Mouse (Mus musculus): ENCODE data around the gene Tmem233. TPM values are rescaled to one million over a fixed set of nuclear protein-coding genes. Genes with fewer than 3 reads are reported as not detected.

Gene Tmem233
- not detected in 2 replicates for polyA plus RNA-seq (2011; ENCODE audit: insufficient read depth, insufficient read length, low read depth, missing spikeins)

DNA sequence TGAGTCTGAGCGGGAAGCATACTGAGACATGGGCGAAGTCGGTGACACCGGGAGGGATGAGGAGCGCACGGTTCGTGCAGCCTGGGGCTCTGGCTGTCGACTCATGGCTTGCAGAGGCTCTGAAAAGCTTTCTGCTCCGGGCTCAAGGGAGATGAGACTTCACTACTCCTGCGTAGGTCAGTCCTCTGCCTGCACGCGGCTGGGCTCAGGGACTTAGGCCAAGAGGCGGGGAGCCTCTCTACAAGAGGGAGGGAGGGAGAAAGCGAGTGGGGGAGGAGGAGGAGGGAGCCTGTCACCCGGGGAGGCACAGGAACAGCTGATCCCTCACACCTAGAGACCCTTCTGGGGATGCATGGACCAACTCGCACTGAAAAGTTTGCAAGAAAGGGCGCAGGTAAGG is at the start of gene Tmem233:
Gene Tmem233 (minus strand): TSS at position 164 of the 400 bp plus-strand sequence.
- no peak within 1 kb of the TSS for H3K27ac ChIP-seq (ENCODE audit: insufficient read depth, low read length)
- H3K27me3 ChIP-seq (ENCODE audit: control insufficient read depth, insufficient read depth, low read length, poor library complexity, severe bottlenecking) = no peaks in the 10 kb centered on the region
- no peak within 1 kb of the TSS for H3K4me3 ChIP-seq (ENCODE audit: low read depth, low read length)
- no peak within 1 kb of the TSS for H3K9ac ChIP-seq (ENCODE audit: low read depth, poor library complexity, severe bottlenecking)
- no peaks in the 10 kb centered on the region for H3K36me3 ChIP-seq (ENCODE audit: control insufficient read depth, insufficient read depth, low read length, poor library complexity, severe bottlenecking)
- H3K4me1 ChIP-seq (ENCODE audit: control insufficient read depth, insufficient read depth, low read length) = peaks cover 2% of the 10 kb centered on the region
- TF ChIP-seq CTCF (IDR thresholded peaks at IDR 0.05; ENCODE audit: low read depth, low read length) (no peak), POLR2A (IDR thresholded peaks at IDR 0.05; ENCODE audit: insufficient read depth, low read length) (no peak), EP300 (IDR thresholded peaks at IDR 0.05; ENCODE audit: insufficient read depth, low read depth, low read length) (no peak)
- H3K9me3 ChIP-seq (replicated peaks; ENCODE audit: control insufficient read depth, insufficient read depth, low read length, poor library complexity, severe bottlenecking) = no peaks in the 10 kb centered on the region

DNA sequence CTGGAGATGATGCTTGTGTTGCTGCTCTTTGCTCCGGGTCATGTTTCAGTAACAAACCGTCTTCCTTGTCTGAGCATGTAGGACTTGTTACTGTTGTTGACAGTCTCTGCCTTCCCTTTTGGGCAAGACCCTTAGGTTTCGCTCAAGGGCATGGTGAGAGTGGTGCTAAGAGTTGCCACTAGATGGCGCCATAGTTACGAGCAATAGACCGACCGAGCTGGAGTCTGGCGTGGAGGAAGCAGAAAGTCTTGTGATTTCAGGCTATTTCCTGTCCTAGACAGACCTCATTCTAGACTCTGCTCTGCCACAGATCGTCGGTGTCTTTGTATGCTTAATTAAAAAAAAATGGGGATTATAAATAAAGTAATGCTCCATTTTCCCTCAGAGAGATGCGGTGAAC is 40.3 kb upstream of the Tmem233 start:
- H3K27me3 ChIP-seq (ENCODE audit: control insufficient read depth, insufficient read depth, low read length, poor library complexity, severe bottlenecking) = no peaks in the 10 kb centered on the region
- H3K9ac ChIP-seq (ENCODE audit: low read depth, poor library complexity, severe bottlenecking) = peak overlapping the region; percentile 25; the same call in 1 of the 2 replicates
- no peaks in the 10 kb centered on the region for H3K36me3 ChIP-seq (ENCODE audit: control insufficient read depth, insufficient read depth, low read length, poor library complexity, severe bottlenecking)
- H3K4me3 ChIP-seq (ENCODE audit: low read depth, low read length) = peak overlapping the region; percentile 53
- no peaks in the 10 kb centered on the region for H3K9me3 ChIP-seq (replicated peaks; ENCODE audit: control insufficient read depth, insufficient read depth, low read length, poor library complexity, severe bottlenecking)
- H3K4me1 ChIP-seq (ENCODE audit: control insufficient read depth, insufficient read depth, low read length) = peaks cover 2% of the 10 kb centered on the region
- no peak for TF ChIP-seq POLR2A (IDR thresholded peaks at IDR 0.05; ENCODE audit: insufficient read depth, low read length)
- peak; percentile 99 for TF ChIP-seq CTCF (IDR thresholded peaks at IDR 0.05; ENCODE audit: low read depth, low read length)
- 0 out of 2 replicates have a peak, but pooled peaks have one; percentile 52 for TF ChIP-seq EP300 (IDR thresholded peaks at IDR 0.05; ENCODE audit: insufficient read depth, low read depth, low read length)
- no peak overlapping the region for H3K27ac ChIP-seq (ENCODE audit: insufficient read depth, low read length)

DNA sequence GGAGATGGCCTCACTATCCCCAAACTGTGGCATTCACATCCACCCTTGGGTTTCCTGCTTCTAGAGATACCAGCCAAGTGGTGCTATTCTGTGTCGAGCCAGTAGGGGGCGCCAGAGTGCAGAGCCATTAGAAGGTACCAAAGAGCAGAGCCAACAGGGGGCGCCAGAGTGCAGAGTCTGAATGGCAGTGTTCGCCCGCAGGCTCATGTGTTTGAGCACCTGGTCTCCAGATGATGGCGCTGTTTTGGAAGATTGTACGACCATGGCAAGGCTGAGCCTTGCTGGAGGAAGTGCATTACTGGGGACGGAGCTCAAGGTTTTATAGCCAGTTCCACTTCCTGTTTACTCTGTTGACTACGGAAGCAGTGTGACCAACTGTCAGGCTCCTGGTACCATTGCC is 33.5 kb upstream of the Tmem233 start:
- Histone ChIP-seq H3K27me3 (ENCODE audit: control insufficient read depth, insufficient read depth, low read length, poor library complexity, severe bottlenecking) (no peaks in the 10 kb centered on the region), H3K9ac (ENCODE audit: low read depth, poor library complexity, severe bottlenecking) (no peak overlapping the region), H3K9me3 (replicated peaks; ENCODE audit: control insufficient read depth, insufficient read depth, low read length, poor library complexity, severe bottlenecking) (no peaks in the 10 kb centered on the region), H3K4me1 (ENCODE audit: control insufficient read depth, insufficient read depth, low read length) (no peaks in the 10 kb centered on the region), H3K27ac (ENCODE audit: insufficient read depth, low read length) (no peak overlapping the region), H3K4me3 (ENCODE audit: low read depth, low read length) (no peak overlapping the region), H3K36me3 (ENCODE audit: control insufficient read depth, insufficient read depth, low read length, poor library complexity, severe bottlenecking) (no peaks in the 10 kb centered on the region)
- TF ChIP-seq CTCF (IDR thresholded peaks at IDR 0.05; ENCODE audit: low read depth, low read length) (peak; percentile 100), POLR2A (IDR thresholded peaks at IDR 0.05; ENCODE audit: insufficient read depth, low read length) (no peak)

DNA sequence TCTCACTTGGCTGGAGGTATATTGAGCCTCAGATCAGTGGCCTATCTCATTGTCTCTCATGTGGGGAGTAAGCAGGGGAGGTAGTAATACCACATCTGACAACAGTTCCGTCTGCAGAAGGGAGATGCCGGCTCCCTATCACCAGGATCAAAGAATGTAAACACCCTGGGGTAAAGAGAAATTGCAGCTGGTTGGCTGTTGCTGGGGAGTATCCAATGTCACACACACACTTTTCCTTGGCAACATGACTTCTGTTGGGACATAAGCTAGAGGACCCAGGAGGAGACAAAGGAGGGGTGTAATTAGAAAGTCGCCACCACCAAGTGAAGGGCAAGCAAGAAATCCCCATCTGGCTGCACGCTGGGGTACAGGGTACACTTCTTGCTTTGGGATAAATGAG is 33.1 kb upstream of the Tmem233 start:
- no peaks in the 10 kb centered on the region for H3K9me3 ChIP-seq (replicated peaks; ENCODE audit: control insufficient read depth, insufficient read depth, low read length, poor library complexity, severe bottlenecking)
- H3K27ac ChIP-seq (ENCODE audit: insufficient read depth, low read length) = no peak overlapping the region
- no peaks in the 10 kb centered on the region for H3K4me1 ChIP-seq (ENCODE audit: control insufficient read depth, insufficient read depth, low read length)
- H3K36me3 ChIP-seq (ENCODE audit: control insufficient read depth, insufficient read depth, low read length, poor library complexity, severe bottlenecking) = no peaks in the 10 kb centered on the region
- no peak overlapping the region for H3K4me3 ChIP-seq (ENCODE audit: low read depth, low read length)
- TF ChIP-seq CTCF (IDR thresholded peaks at IDR 0.05; ENCODE audit: low read depth, low read length) (no peak), EP300 (IDR thresholded peaks at IDR 0.05; ENCODE audit: insufficient read depth, low read depth, low read length) (no peak), POLR2A (IDR thresholded peaks at IDR 0.05; ENCODE audit: insufficient read depth, low read length) (no peak)
- no peaks in the 10 kb centered on the region for H3K27me3 ChIP-seq (ENCODE audit: control insufficient read depth, insufficient read depth, low read length, poor library complexity, severe bottlenecking)
- no peak overlapping the region for H3K9ac ChIP-seq (ENCODE audit: low read depth, poor library complexity, severe bottlenecking)

DNA sequence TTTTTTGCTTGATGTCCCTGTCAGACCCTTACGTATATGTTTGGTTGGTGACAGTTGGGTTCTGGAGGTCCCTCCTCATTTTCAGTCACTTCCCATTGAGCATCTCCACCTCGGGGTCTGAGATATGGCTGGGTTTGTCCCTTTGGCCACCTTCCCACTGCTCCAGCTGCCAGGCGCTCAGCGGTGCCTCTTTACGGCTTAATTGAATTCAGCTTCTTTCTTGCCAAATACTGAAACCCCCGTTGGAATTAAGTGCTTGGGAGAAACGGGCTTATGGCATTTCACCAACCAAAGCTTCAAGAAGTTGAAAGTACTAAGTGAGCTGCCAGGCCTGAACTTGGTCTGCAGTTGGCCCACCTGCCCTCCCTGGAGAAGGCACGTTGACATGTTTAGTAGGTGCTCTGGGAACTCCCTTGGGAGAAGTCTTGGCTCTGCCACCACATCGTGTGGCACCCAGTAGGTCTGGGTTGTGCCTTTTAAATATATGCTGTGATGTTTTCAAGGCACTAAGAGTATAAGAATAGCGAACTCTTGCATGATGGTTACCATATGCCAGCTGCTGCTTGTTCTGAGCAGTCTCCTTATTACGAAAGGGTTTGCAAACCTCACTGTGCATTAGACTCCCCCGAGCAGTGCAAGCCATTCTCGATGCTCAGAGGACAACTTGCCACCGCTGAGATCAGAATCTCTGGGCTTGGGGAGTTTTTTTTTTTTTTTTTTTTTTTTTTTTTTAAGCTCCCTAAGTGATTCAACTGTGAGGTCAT is 32.2 kb upstream of the Tmem233 start:
- H3K4me1 ChIP-seq (ENCODE audit: control insufficient read depth, insufficient read depth, low read length) = no peaks in the 10 kb centered on the region
- no peaks in the 10 kb centered on the region for H3K36me3 ChIP-seq (ENCODE audit: control insufficient read depth, insufficient read depth, low read length, poor library complexity, severe bottlenecking)
- TF ChIP-seq CTCF (IDR thresholded peaks at IDR 0.05; ENCODE audit: low read depth, low read length) = no peak
- no peak for TF ChIP-seq EP300 (IDR thresholded peaks at IDR 0.05; ENCODE audit: insufficient read depth, low read depth, low read length)
- no peak for TF ChIP-seq POLR2A (IDR thresholded peaks at IDR 0.05; ENCODE audit: insufficient read depth, low read length)
- no peak overlapping the region for H3K4me3 ChIP-seq (ENCODE audit: low read depth, low read length)
- no peak overlapping the region for H3K27ac ChIP-seq (ENCODE audit: insufficient read depth, low read length)
- no peaks in the 10 kb centered on the region for H3K9me3 ChIP-seq (replicated peaks; ENCODE audit: control insufficient read depth, insufficient read depth, low read length, poor library complexity, severe bottlenecking)
- no peak overlapping the region for H3K9ac ChIP-seq (ENCODE audit: low read depth, poor library complexity, severe bottlenecking)
- no peaks in the 10 kb centered on the region for H3K27me3 ChIP-seq (ENCODE audit: control insufficient read depth, insufficient read depth, low read length, poor library complexity, severe bottlenecking)

DNA sequence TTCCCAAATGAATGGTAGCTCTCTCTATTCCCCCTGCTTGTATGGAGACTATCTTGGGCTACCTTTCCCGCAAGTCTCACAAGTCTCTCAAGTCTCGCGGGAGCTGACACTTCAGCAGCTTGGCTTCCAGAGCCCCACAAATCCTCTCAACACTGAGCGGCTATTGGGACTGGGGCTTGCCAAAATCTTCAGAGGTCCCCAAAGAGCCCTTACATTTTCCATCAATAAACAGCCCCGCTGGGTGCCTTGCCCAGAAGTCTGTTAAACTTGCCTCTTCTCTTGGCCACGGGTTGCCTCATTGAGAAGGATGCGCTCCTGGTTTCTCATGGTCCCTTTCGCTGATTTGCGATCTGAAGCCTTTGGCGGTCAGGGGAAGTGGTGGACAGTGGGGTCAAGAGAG is 25.6 kb upstream of the Tmem233 start:
- TF ChIP-seq EP300 (IDR thresholded peaks at IDR 0.05; ENCODE audit: insufficient read depth, low read depth, low read length) (no peak), CTCF (IDR thresholded peaks at IDR 0.05; ENCODE audit: low read depth, low read length) (no peak), POLR2A (IDR thresholded peaks at IDR 0.05; ENCODE audit: insufficient read depth, low read length) (no peak)
- Histone ChIP-seq H3K4me3 (ENCODE audit: low read depth, low read length) (no peak overlapping the region), H3K4me1 (ENCODE audit: control insufficient read depth, insufficient read depth, low read length) (no peaks in the 10 kb centered on the region), H3K27me3 (ENCODE audit: control insufficient read depth, insufficient read depth, low read length, poor library complexity, severe bottlenecking) (no peaks in the 10 kb centered on the region), H3K27ac (ENCODE audit: insufficient read depth, low read length) (no peak overlapping the region), H3K9ac (ENCODE audit: low read depth, poor library complexity, severe bottlenecking) (no peak overlapping the region), H3K36me3 (ENCODE audit: control insufficient read depth, insufficient read depth, low read length, poor library complexity, severe bottlenecking) (no peaks in the 10 kb centered on the region), H3K9me3 (replicated peaks; ENCODE audit: control insufficient read depth, insufficient read depth, low read length, poor library complexity, severe bottlenecking) (no peaks in the 10 kb centered on the region)

Data from ES-Bruce4 (cell line).